Mouse (Mus musculus): Measurements from ENCODE around the gene Wwp2.

DNA sequence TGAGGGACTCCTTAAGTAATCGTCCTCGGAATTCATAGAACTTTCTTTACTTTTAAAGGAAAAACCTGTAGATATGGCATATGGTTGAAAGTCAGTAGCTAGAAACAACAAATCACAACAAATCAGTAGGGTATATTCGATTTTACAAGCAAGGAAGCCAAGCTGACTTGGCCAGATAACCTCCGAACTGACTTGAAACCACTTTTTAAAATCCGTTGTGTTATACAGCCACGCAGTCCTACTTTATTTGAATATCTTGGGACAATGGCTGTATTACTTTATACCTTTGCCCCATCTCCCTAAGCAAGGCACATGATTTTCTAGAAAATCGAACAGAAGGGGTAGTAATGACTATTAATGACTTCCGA lies 11.0 kb upstream of the Wwp2 start:
- TF ChIP-seq USF2 (IDR thresholded peaks at IDR 0.05; ENCODE audit: borderline replicate concordance in 1 of 2, insufficient read depth in 1 of 2, low read depth in 1 of 2, low read length in 2 of 2) (no peak), EP300 (IDR thresholded peaks at IDR 0.05; ENCODE audit: low read depth in 1 of 2, low read length in 2 of 2) (no peak), MAFK (IDR thresholded peaks at IDR 0.05; ENCODE audit: borderline replicate concordance, low read depth, low read length) (no peak), KAT2A (conservative IDR thresholded peaks at IDR 0.05; ENCODE audit: low read depth, low read length) (no peak), POLR2A (IDR thresholded peaks at IDR 0.05; ENCODE audit: control insufficient read depth in 1 of 2, insufficient read depth in 1 of 2, low read depth in 1 of 2, low read length in 2 of 2, poor library complexity in 1 of 2) (no peak), ZNF384 (IDR thresholded peaks at IDR 0.05; ENCODE audit: low read depth, low read length) (no peak)

All from MEL (cell line).